Mouse (Mus musculus): Measurements from ENCODE around the gene Chmp2a. TPM values are rescaled to one million over a fixed set of nuclear protein-coding genes. Genes with fewer than 3 reads are reported as not detected.

The Chmp2a gene
- polyA plus RNA-seq, 1 experiment: 229 TPM

DNA sequence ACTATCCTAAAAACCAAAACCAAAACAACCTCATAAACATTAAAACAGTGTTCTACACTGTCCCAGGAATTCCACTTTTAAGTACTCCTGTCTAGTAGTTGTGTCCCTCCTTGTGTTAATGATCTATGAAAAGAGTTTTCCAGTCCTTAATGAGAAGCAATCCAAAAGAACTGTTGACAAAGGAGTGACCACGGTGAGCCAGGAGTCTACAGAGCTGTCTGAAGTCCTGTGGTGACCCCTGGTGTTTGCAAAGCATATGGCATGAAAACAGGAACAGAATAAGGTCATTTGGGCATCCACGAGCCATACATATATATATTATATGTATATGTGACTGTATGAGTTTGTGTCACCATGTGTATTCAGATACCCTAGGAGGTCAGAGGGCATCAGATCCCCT is 11.5 kb upstream of the Chmp2a start:
- no peak overlapping the region for H3K4me3 ChIP-seq (ENCODE audit: insufficient read depth, low read length)
- TF ChIP-seq POLR2A (IDR thresholded peaks at IDR 0.05; ENCODE audit: extremely low read depth, insufficient read depth, low read length) (no peak), CTCF (IDR thresholded peaks at IDR 0.05; ENCODE audit: extremely low read depth, insufficient read depth, low read length) (peak; percentile 50)
- no peaks in the 10 kb centered on the region for H3K4me1 ChIP-seq (ENCODE audit: control insufficient read depth, insufficient read depth, low read length)
- H3K27ac ChIP-seq (ENCODE audit: insufficient read depth, low read length): no peak overlapping the region

DNA sequence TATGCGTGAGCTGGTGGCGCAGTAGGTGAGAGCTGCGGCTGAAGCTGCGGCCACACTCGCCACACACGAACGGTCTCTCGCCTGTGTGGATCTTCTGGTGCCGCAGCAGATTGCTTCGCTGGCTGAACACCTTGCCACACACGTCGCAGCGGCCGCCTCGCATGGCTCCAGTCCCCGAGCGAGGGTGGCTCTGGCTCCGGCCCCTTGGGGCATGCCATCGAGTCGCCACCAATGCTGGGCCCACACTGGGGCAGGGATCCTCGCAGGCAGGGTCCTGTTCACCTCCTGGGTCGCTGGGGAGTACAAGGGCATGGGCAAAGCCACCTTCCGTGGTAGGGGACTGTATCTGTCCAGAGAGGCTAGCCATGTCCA is 9.6 kb upstream of the Chmp2a start:
- Histone ChIP-seq H3K4me1 (ENCODE audit: control insufficient read depth, insufficient read depth, low read length) (no peaks in the 10 kb centered on the region), H3K4me3 (ENCODE audit: insufficient read depth, low read length) (peak overlapping the region; percentile 35), H3K27ac (ENCODE audit: insufficient read depth, low read length) (peak overlapping the region; percentile 2; the same call in 1 of the 2 replicates)
- no peak for TF ChIP-seq POLR2A (IDR thresholded peaks at IDR 0.05; ENCODE audit: extremely low read depth, insufficient read depth, low read length)
- no peak for TF ChIP-seq CTCF (IDR thresholded peaks at IDR 0.05; ENCODE audit: extremely low read depth, insufficient read depth, low read length)

GRCm38 (mm10) chr7:13043445-13044253 is 9.0 kb upstream of the Chmp2a start:
- TF ChIP-seq POLR2A (IDR thresholded peaks at IDR 0.05; ENCODE audit: extremely low read depth, insufficient read depth, low read length) (peak; percentile 29; the same call in 1 of the 2 replicates), CTCF (IDR thresholded peaks at IDR 0.05; ENCODE audit: extremely low read depth, insufficient read depth, low read length) (no peak)
- Histone ChIP-seq H3K4me1 (ENCODE audit: control insufficient read depth, insufficient read depth, low read length) (peaks cover 3% of the 10 kb centered on the region; the same call in 1 of the 2 replicates), H3K27ac (ENCODE audit: insufficient read depth, low read length) (peak overlapping the region; percentile 66), H3K4me3 (ENCODE audit: insufficient read depth, low read length) (peak overlapping the region; percentile 35)

DNA sequence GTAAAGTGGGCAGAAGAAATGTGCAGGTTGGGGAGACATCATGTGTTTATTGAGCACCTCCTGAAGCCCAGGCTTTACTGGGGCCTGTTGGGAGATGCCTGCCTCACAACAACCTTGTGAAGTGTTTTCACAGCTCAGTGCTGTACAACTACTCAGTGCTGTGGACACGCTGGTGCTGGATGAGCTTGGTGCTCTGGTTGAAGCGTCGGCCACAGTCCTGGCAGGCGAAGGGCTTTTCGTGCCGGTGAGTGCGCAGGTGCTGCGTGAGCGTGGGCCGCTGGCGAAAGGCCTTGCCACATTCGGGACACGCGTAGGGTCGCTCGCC is 8.5 kb upstream of the Chmp2a start:
- H3K27ac ChIP-seq (ENCODE audit: insufficient read depth, low read length): peak overlapping the region; percentile 66; the same call in 1 of the 2 replicates
- H3K4me1 ChIP-seq (ENCODE audit: control insufficient read depth, insufficient read depth, low read length): peaks cover 3% of the 10 kb centered on the region; the same call in 1 of the 2 replicates
- TF ChIP-seq POLR2A (IDR thresholded peaks at IDR 0.05; ENCODE audit: extremely low read depth, insufficient read depth, low read length) (no peak), CTCF (IDR thresholded peaks at IDR 0.05; ENCODE audit: extremely low read depth, insufficient read depth, low read length) (no peak)
- H3K4me3 ChIP-seq (ENCODE audit: insufficient read depth, low read length): peak overlapping the region; percentile 35; the same call in 1 of the 2 replicates

DNA sequence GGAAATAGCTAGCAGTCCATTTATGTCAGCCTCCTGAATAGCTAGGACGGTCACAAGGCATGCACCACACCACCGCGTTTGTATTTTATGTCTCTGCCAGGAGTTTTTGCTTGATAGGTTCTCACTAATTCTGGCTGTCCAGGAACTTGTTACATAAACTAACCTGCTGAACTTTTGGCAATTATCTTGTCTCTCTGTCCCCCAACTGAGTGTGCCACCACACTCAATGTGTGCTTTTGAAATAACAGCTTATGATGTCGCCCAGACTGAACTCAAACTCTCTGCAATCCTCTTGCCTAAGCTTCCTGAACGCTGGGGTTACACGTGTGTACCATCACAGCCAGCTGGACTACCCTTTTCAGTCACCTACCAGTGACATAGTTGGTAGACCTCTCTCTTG is 7.9 kb upstream of the Chmp2a start:
- TF ChIP-seq CTCF (IDR thresholded peaks at IDR 0.05; ENCODE audit: extremely low read depth, insufficient read depth, low read length) (no peak), POLR2A (IDR thresholded peaks at IDR 0.05; ENCODE audit: extremely low read depth, insufficient read depth, low read length) (no peak)
- no peak overlapping the region for H3K27ac ChIP-seq (ENCODE audit: insufficient read depth, low read length)
- H3K4me1 ChIP-seq (ENCODE audit: control insufficient read depth, insufficient read depth, low read length): peaks cover 3% of the 10 kb centered on the region; the same call in 1 of the 2 replicates
- H3K4me3 ChIP-seq (ENCODE audit: insufficient read depth, low read length): no peak overlapping the region

DNA sequence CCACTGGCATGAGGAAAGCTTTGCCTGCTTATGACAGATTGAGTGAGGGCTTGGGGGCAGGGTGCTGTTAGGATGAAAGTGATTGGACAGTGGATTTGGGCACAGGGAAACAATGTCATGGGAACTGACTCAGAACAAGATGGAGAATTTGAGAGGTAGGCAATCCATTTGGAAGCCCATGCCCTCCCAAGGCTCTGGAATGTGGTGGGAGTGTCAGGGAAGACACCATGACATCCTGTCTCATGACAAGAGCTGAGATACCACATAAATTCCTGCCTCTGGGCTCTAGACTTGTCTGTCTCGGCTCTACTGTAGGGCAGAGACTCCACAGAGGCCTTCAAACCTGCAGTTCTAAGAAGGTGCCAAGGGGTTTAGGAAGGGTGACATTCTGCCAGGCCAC is 6.6 kb upstream of the Chmp2a start:
- Histone ChIP-seq H3K4me1 (ENCODE audit: control insufficient read depth, insufficient read depth, low read length) (peaks cover 3% of the 10 kb centered on the region; the same call in 1 of the 2 replicates), H3K4me3 (ENCODE audit: insufficient read depth, low read length) (no peak overlapping the region), H3K27ac (ENCODE audit: insufficient read depth, low read length) (no peak overlapping the region)
- TF ChIP-seq POLR2A (IDR thresholded peaks at IDR 0.05; ENCODE audit: extremely low read depth, insufficient read depth, low read length) (no peak), CTCF (IDR thresholded peaks at IDR 0.05; ENCODE audit: extremely low read depth, insufficient read depth, low read length) (no peak)

- Histone ChIP-seq H3K27ac (ENCODE audit: insufficient read depth, low read length) (peak overlapping the region; percentile 100; the same call in 1 of the 2 replicates), H3K4me1 (ENCODE audit: control insufficient read depth, insufficient read depth, low read length) (peaks cover 3% of the 10 kb centered on the region; the same call in 1 of the 2 replicates), H3K4me3 (ENCODE audit: insufficient read depth, low read length) (no peak overlapping the region; the same call in 1 of the 2 replicates)
- TF ChIP-seq CTCF (IDR thresholded peaks at IDR 0.05; ENCODE audit: extremely low read depth, insufficient read depth, low read length) (no peak), POLR2A (IDR thresholded peaks at IDR 0.05; ENCODE audit: extremely low read depth, insufficient read depth, low read length) (no peak)
Observed at GRCm38 (mm10) chr7:13039181-13039580, 4.6 kb upstream of the Chmp2a start.

DNA sequence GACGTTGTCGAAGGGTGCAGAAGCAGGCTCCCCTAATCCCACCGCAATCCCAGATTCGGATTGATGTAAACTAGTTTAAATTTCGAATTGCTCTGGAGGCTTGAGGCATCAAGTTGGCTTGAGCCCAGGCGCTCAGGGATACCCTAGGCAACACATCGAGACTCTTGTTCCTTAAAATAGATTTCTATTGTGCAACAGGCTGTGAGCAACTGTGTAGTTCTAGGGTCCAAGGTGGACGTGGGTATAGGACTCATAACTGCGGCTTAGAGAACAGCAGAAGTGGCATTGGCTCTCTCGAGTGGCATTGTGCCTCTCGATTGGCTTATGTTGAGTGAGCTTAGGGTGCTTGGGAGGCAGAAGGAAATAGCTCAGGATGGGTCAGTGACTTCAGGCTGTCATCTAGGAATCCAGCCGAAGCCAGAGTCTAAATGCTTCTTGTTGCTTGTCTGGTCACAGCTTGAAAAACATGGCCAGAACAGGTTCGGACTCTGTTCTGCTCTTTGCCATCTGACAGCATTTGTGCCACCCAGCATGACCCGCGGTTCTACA is 4.1 kb upstream of the Chmp2a start:
- Histone ChIP-seq H3K4me3 (ENCODE audit: insufficient read depth, low read length) (peak overlapping the region; percentile 74), H3K4me1 (ENCODE audit: control insufficient read depth, insufficient read depth, low read length) (peaks cover 3% of the 10 kb centered on the region; the same call in 1 of the 2 replicates), H3K27ac (ENCODE audit: insufficient read depth, low read length) (peak overlapping the region; percentile 100)
- TF ChIP-seq CTCF (IDR thresholded peaks at IDR 0.05; ENCODE audit: extremely low read depth, insufficient read depth, low read length) (no peak), POLR2A (IDR thresholded peaks at IDR 0.05; ENCODE audit: extremely low read depth, insufficient read depth, low read length) (no peak)

DNA sequence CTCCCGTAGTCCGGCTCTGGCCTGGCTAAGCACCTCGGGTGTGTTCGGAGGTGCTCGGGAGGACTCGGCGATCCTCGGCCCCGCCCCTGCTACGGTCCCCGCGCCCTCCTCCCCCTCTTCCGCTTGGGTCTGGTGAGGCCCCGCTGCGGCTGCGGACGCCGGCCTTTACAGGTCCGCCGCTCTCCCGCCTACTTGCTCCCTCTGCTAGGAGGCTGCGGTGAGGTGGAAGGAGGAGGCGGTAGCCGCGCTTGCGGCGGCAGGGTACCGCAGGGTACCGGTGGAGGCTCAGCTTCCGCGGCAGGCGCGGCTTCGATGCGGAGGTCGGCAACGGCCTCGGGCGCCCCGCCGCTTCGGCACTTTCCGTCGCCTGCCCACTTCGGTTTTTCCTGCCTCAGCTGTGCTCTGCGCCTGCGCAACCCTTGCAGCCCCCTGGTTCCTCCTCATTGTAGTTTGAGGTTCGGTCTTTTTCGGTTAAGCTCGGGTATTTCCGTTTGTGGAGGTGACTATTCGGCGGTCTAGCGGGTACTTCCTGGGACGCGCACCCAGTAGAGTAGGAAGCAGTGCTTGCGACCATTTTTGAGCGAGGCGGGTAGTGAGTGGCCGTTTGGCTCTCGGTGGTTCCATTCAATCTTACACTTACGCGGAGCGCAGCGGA is 3.4 kb upstream of the Chmp2a start, which contains the start of gene Ube2m:
Gene Ube2m (minus strand): TSS at position 375 of the 655 bp plus-strand sequence.
- no peak for TF ChIP-seq CTCF (IDR thresholded peaks at IDR 0.05; ENCODE audit: extremely low read depth, insufficient read depth, low read length)
- peak; percentile 55; the same call in 1 of the 2 replicates for TF ChIP-seq POLR2A (IDR thresholded peaks at IDR 0.05; ENCODE audit: extremely low read depth, insufficient read depth, low read length)
- H3K4me1 ChIP-seq (ENCODE audit: control insufficient read depth, insufficient read depth, low read length): peaks cover 3% of the 10 kb centered on the region; the same call in 1 of the 2 replicates
- H3K27ac ChIP-seq (ENCODE audit: insufficient read depth, low read length): peak within 1 kb of the TSS; percentile 100
- H3K4me3 ChIP-seq (ENCODE audit: insufficient read depth, low read length): peak within 1 kb of the TSS; percentile 74

All from cortical plate, adult 2 months (tissue).